Mouse (Mus musculus) forebrain, postnatal 0 days (tissue): ENCODE measurements at regions not wholly inside any gene's neighbourhood (a gene's known extent, or its start where the extent isn't known, plus 50 kb on each side); places are given as distances from the start of the nearest gene placed in this dataset.

Experiments used
- ATAC-seq: fragments of 200-750 bp; cut with Nextera tagmentation; 2 replicates; pipeline ENCODE4 v1.8.0; 2017; ENCODE audit warnings: mild to moderate bottlenecking, moderate library complexity
- DNase-seq: peaks from one replicate; pipeline ENCODE4 v3.0.0-alpha.2; 2015
- H3K27ac ChIP-seq: fragments of 300-500 bp; sonication (generic); 2 replicates; pipeline ENCODE4 v1.5.1; 2014; ENCODE audit warnings: low read depth, mild to moderate bottlenecking, antibody characterized with exemption, low read length, moderate library complexity, mixed read lengths
- H3K27me3 ChIP-seq: fragments of 300-500 bp; sonication (generic); 2 replicates; pipeline ENCODE4 v1.6.1; 2014; ENCODE audit warnings: mild to moderate bottlenecking, low read length, mixed read lengths; ENCODE audit not compliant: insufficient read depth
- H3K36me3 ChIP-seq: fragments of 300-500 bp; sonication (generic); 2 replicates; pipeline ENCODE4 v1.6.1; 2014; ENCODE audit warnings: mild to moderate bottlenecking, moderate library complexity; ENCODE audit not compliant: insufficient read depth
- H3K4me1 ChIP-seq: fragments of 300-500 bp; sonication (generic); 2 replicates; pipeline ENCODE4 v1.6.1; 2014; ENCODE audit warnings: antibody characterized with exemption; ENCODE audit not compliant: insufficient read depth
- H3K4me2 ChIP-seq: fragments of 300-500 bp; sonication (generic); 2 replicates; pipeline ENCODE4 v1.6.1; 2014; ENCODE audit warnings: low read depth, mild to moderate bottlenecking, moderate library complexity
- H3K4me3 ChIP-seq: fragments of 300-500 bp; sonication (generic); 2 replicates; pipeline ENCODE4 v1.5.1; 2014; ENCODE audit warnings: low read depth, low read length, mixed read lengths
- H3K9ac ChIP-seq: fragments of 300-500 bp; sonication (generic); 2 replicates; pipeline ENCODE4 v1.6.1; 2014; ENCODE audit warnings: mild to moderate bottlenecking
- H3K9me3 ChIP-seq: fragments of 300-500 bp; sonication (generic); 2 replicates; pipeline ENCODE4 v1.6.1; 2016; ENCODE audit warnings: low read length
- CTCF ChIP-seq: sonication (generic); IDR thresholded peaks from 2 replicates; pipeline ENCODE4 v1.5.1; 2016; ENCODE audit warnings: antibody characterized with exemption, control low read depth, low read depth
- WGBS: fragments of 180-500 bp; shearing (Covaris S2); extraction: QIAGEN DNeasy Blood & Tissue Kit; methylation state at CpG from one replicate; pipeline ENCODE4 v1.1.7; 2014; 5-methylcytosine and 5-hydroxymethylcytosine counted together

GRCm38 (mm10) chr7:69994540-69995303 is 371.8 kb downstream of the Nr2f2 start:
- Histone ChIP-seq H3K9me3 (no peaks in the 10 kb centered on the region), H3K4me1 (no peaks in the 10 kb centered on the region), H3K27me3 (peaks cover 40% of the 10 kb centered on the region), H3K27ac (no peak overlapping the region), H3K4me3 (no peak overlapping the region), H3K9ac (no peak overlapping the region), H3K4me2 (no peak overlapping the region), H3K36me3 (no peaks in the 10 kb centered on the region)
- whole genome bisulfite sequencing = 22% methylated on average over 6 of the region's 6 CpGs
- DNase-seq (peak; percentile 36), ATAC-seq (peak; percentile 40; the same call in 1 of the 2 replicates)
- no peak for TF ChIP-seq CTCF

- Histone ChIP-seq H3K4me1 (no peaks in the 10 kb centered on the region), H3K4me3 (peak overlapping the region; percentile 22), H3K36me3 (no peaks in the 10 kb centered on the region), H3K4me2 (peak overlapping the region; percentile 33), H3K27me3 (peaks cover 36% of the 10 kb centered on the region), H3K9me3 (no peaks in the 10 kb centered on the region), H3K9ac (0 out of 2 replicates have a peak overlapping the region, but pooled peaks have one; percentile 14), H3K27ac (no peak overlapping the region)
- TF ChIP-seq CTCF = no peak
- WGBS = 2% methylated on average over 21 of the region's 21 CpGs
- peak; percentile 32; the same call in 1 of the 2 replicates for ATAC-seq
- peak; percentile 60 for DNase-seq
These were observed 373.9 kb downstream of the Nr2f2 start for GRCm38 (mm10) chr7:69992383-69993327.

- no peak for TF ChIP-seq CTCF
These were observed 374.6 kb downstream of the Nr2f2 start for GRCm38 (mm10) chr7:69991982-69992381.

GRCm38 (mm10) chr7:69988704-69989103 is 377.8 kb downstream of the Nr2f2 start:
- H3K36me3 ChIP-seq = no peaks in the 10 kb centered on the region
- 26% methylated on average over 5 of the region's 5 CpGs for WGBS
- DNase-seq = no peak
- no peak overlapping the region for H3K27ac ChIP-seq
- H3K9me3 ChIP-seq = no peaks in the 10 kb centered on the region
- no peaks in the 10 kb centered on the region for H3K4me1 ChIP-seq
- H3K4me3 ChIP-seq = no peak overlapping the region
- H3K27me3 ChIP-seq = peaks cover 28% of the 10 kb centered on the region
- no peak overlapping the region for H3K9ac ChIP-seq
- no peak overlapping the region for H3K4me2 ChIP-seq
- TF ChIP-seq CTCF = no peak
- ATAC-seq = no peak

More at GRCm38 (mm10) chr7:69991982-69992381, 374.6 kb downstream of the Nr2f2 start:
- H3K9me3 ChIP-seq = no peaks in the 10 kb centered on the region
- no peak overlapping the region for H3K4me3 ChIP-seq
- 0 out of 2 replicates have a peak overlapping the region, but pooled peaks have one; percentile 33 for H3K4me2 ChIP-seq
- H3K36me3 ChIP-seq = no peaks in the 10 kb centered on the region
- no peaks in the 10 kb centered on the region for H3K4me1 ChIP-seq
- H3K27ac ChIP-seq = no peak overlapping the region
- H3K9ac ChIP-seq = no peak overlapping the region
- peaks cover 36% of the 10 kb centered on the region for H3K27me3 ChIP-seq
- no peak for ATAC-seq
- DNase-seq = no peak
- 7% methylated on average over 3 of the region's 3 CpGs for WGBS

GRCm38 (mm10) chr7:69981301-69981700 is 385.2 kb downstream of the Nr2f2 start:
- H3K27ac ChIP-seq = no peak overlapping the region
- WGBS = 75% methylated on average over 2 of the region's 2 CpGs
- DNase-seq = no peak
- no peak overlapping the region for H3K4me3 ChIP-seq
- no peaks in the 10 kb centered on the region for H3K4me1 ChIP-seq
- no peak overlapping the region for H3K9ac ChIP-seq
- no peaks in the 10 kb centered on the region for H3K9me3 ChIP-seq
- ATAC-seq = no peak
- H3K27me3 ChIP-seq = no peaks in the 10 kb centered on the region
- H3K4me2 ChIP-seq = no peak overlapping the region
- H3K36me3 ChIP-seq = no peaks in the 10 kb centered on the region
- no peak for TF ChIP-seq CTCF

- DNase-seq (no peak), ATAC-seq (no peak)
- no peaks in the 10 kb centered on the region for H3K9me3 ChIP-seq
- H3K4me3 ChIP-seq = no peak overlapping the region
- H3K4me1 ChIP-seq = no peaks in the 10 kb centered on the region
- H3K9ac ChIP-seq = no peak overlapping the region
- no peak overlapping the region for H3K4me2 ChIP-seq
- 89% methylated on average over 3 of the region's 3 CpGs for WGBS
- H3K36me3 ChIP-seq = no peaks in the 10 kb centered on the region
- no peak overlapping the region for H3K27ac ChIP-seq
- H3K27me3 ChIP-seq = no peaks in the 10 kb centered on the region
- no peak for TF ChIP-seq CTCF
These were observed 390.2 kb downstream of the Nr2f2 start for GRCm38 (mm10) chr7:69976369-69976768.
